Mouse (Mus musculus): ENCODE results near the gene Cyp17a1.

The Cyp17a1 gene

GRCm38 (mm10) chr19:46670691-46671090, 2.3 kb downstream of the Cyp17a1 start:
- peak; percentile 51 to 63 for DNase-seq (ENCODE audit: low spot score in 2 of 2)

- DNase-seq (ENCODE audit: low spot score in 2 of 2): no peak
Measured at GRCm38 (mm10) chr19:46669802-46670201, 3.2 kb downstream of the Cyp17a1 start.

- no peak for DNase-seq (ENCODE audit: low spot score in 2 of 2)
Measured at GRCm38 (mm10) chr19:46668263-46668662, 4.7 kb downstream of the Cyp17a1 start.

DNA sequence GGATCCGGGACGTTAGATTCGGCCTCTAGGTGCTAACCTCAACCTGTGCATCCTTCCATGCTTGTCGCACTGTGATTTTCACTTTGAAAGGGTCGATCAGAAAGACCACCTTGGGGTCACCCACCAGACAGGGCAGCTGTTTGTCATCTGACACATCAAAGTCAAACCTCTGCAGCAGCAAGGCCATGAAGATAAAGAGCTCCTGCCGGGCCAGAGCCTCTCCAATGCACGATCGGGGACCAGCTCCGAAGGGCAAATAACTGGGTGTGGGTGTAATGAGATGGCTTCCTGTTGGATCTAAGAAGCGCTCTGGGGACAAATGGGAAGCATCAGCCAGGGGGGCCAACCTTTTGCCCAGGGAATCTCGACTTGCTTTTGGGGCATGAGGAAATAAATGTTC, 5.7 kb downstream of the Cyp17a1 start:
- no peak for DNase-seq (ENCODE audit: low spot score in 2 of 2)

DNA sequence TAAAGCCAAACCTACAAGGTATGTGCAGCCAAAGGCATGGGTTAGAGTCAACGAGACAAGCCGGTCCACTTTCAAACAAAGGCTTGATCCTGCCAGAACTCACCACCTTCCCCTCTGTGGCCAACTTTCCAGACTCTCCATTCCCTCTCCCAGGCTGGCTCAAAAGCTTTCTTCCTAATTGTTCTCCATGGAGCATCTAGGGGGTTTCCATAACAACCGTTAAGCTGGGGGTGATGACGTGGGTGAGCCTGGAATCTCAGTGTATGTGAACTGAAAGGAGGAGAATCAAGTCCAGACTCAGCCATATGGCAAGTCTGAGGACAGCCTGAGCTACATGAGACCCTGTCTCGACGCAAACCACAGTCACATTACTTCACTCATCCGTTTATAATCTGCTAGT, 7.5 kb downstream of the Cyp17a1 start:
- DNase-seq (ENCODE audit: low spot score in 2 of 2): no peak

- no peak for DNase-seq (ENCODE audit: low spot score in 2 of 2)
Measured at GRCm38 (mm10) chr19:46662784-46663183, 10.2 kb downstream of the Cyp17a1 start.

- no peak for DNase-seq (ENCODE audit: low spot score in 2 of 2)
Measured at GRCm38 (mm10) chr19:46662214-46662613, 10.8 kb downstream of the Cyp17a1 start.

- no peak for DNase-seq (ENCODE audit: low spot score in 2 of 2)
Measured at GRCm38 (mm10) chr19:46661511-46661910, 11.5 kb downstream of the Cyp17a1 start.

GRCm38 (mm10) chr19:46658851-46659250, 14.1 kb downstream of the Cyp17a1 start:
- DNase-seq (ENCODE audit: low spot score in 2 of 2): no peak

DNA sequence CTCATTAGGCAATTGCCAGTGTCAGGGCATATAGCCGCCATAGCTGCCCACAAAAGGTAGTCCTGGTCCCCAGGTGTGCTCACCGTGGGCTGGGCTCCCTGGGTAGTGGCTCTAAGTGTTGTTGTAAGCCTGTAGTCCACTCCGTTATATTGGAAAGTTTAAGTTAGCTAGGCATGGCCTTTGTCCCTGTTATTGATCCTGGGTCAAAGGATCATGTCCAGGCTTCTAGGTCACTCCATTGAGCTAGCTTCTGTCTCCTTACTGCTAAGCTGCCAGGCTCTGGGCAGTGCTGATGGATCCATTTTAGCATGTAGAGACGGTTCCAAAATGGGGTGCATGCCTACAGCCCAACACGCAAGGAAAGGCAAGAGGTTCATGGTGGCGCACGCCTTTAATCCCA, 14.6 kb downstream of the Cyp17a1 start:
- DNase-seq (ENCODE audit: low spot score in 2 of 2): no peak

DNA sequence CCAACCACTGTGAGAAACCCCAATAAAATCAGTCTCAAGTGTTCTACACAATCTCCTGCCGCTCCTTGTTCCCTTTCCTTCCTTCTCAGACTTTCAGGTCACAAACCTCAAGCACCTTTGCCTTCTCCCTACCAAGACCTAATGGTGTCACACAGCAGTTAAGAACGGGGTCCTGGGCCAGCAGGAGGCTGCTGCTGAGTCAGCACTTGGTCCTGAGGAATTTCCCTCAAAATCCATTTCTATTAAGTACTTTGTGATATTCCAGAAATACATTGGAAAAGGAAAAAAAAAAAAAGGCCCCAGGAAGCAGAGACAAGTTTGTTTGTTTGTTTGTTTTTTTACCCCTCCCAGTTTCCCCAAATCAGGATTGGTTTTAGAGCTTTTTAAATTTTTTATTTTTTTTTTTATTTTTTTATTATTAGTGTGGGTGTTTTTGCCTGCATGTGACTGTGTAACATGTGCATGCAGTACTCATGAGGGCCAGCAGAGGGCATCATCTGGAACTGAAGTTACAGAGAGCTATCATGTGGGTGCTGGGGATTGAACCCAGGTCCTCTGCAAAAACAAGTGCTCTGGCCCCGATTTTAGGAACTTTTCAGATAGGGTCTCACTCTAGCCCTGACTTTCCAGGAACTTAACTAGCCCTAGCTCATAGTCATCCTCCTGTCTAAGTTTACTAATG, 15.5 kb downstream of the Cyp17a1 start:
- DNase-seq (ENCODE audit: low spot score in 2 of 2): peak; percentile 29 to 44

DNA sequence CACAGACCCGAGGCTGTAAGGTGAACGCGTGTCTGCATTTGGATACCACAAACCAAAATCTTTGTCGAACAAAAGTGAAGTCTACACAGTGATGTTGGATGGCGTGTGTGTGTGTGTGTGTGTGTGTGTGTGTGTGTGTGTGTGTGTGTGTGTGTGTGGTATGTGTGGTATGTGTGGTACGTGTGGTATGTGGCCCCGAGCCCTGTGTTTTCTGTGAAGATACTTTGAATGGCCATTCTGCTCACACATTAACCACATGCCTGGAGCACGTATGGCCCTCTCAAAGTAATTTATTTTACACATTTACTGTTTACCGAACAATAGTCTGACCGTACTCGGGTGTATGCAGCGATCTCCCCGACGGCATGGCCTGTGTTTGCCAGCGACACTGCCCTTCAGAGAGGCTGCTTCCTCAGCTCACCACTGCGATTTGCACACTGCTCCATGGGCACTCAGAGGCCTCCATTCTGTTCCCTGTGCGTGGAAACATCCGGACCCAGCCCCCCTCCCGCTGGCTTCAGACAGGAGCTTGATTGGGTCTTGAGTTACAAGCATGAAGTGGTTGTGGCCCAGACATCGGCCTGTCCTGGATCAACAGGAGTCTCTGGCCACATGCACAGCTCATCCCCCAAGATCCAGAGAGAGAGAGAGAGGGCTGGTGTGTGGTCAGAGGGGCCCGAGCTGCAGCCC, 16.7 kb downstream of the Cyp17a1 start:
- DNase-seq (ENCODE audit: low spot score in 2 of 2): no peak

DNA sequence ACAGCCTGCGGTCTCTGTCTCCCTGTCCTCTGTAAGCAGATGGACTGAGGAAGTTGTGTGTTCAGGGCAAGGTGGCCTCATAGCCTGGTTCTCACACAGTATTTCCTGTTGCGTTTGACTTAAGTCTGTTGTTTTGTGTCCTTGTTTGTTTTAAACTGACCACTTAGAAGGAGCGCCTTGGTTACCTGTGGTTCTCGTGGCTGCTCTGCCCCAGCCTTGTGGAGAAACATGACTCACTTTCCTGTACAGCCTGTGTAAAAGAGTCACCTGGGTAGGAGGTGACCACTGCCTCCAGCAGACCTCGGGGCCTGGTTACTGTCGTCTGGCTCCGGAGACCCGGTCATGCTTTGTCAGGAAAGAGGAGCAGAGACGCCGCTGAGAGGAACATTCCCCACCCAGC, 17.3 kb downstream of the Cyp17a1 start:
- peak; percentile 59 to 79 for DNase-seq (ENCODE audit: low spot score in 2 of 2)

DNA sequence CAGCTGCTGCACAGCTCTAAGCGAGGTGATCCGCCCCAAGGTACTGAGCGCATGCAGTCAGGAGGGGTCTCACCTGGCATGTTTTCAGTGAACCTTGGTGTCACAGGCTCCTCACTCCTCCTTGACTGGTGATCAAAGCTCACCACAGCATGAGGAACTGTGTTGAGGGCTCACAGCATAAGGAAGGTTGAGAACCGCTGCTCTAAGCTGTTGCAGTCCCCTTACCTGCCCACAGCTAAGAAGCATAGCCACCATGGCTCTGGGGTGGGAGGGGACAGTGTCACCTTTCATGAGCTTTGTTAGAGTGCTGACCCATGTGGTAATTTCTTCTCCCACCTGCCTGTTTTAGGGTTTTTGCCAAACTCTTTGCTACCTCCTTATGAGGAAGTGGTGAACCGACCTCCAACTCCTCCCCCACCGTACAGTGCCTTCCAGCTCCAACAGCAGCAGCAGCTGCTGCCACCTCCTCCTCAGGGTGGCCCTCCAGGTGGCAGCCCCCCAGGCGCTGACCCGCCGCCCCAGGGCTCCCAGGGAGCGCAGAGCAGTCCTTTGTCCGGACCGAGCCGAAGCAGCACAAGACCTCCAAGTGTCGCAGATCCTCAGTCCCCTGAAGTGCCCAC, 19.2 kb downstream of the Cyp17a1 start:
- peak in 1 of 2 experiments; percentile 17 for DNase-seq (ENCODE audit: low spot score in 2 of 2)

DNA sequence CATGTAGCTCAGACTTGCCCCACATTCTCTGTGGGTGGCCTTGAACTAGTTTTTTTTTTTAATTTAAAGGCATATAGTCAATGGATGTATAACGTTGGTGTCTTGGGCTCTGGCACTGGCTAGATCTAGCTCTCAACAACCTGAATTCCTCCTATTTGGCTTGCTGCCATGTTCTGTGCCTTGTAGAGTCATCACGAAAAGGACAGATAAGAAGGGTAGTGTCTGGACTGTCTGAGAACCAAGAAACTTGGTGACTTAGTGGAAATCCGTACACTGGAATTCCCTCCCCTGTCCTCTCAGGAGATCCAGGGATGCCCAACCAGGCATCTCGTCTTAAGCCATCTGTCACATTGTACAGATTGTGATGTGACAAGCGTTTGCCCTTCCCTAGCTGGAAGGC, 19.8 kb downstream of the Cyp17a1 start:
- DNase-seq (ENCODE audit: low spot score in 2 of 2): no peak

DNA sequence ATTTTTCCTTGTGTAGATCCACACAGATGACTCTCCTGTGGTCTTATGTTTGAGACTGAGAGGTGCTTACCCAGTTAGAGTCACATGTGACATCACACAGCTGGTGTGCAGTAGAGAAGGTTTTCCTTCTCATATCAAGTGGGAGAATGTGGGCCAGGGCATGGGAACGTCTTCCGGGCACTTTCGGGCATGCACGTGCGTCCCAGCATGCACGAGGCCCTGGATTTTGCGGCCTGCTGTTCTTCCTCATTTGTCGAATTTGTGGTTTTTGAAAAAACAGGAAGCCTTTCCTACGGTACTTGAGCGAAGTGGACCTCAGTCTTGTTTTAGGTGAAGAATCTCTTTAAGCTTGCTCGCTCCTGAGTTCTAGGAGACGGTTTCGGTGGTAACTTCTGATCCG, 24.4 kb downstream of the Cyp17a1 start:
- DNase-seq (ENCODE audit: low spot score in 2 of 2): no peak

DNA sequence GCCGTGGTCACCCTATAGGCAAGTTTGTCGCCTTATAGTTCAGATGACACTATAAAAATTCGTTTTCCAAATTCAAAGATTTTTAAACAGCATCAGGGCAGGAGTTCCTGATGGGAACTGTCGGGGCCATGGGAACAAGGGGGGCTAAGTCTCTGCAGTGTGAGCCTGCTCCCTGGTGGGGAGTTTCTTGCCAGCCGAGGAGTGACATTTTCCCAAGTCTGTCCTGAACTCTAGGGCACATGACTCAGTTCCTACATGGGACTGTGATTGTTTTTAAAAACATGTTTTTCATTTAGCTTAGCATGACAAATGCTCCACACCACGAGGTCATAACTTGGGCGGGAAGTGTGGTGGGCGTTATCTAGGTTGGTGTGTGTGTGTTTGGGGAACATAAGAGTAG, 25.1 kb downstream of the Cyp17a1 start:
- DNase-seq (ENCODE audit: low spot score in 2 of 2): no peak

- no peak for DNase-seq (ENCODE audit: low spot score in 2 of 2)
Measured at GRCm38 (mm10) chr19:46647254-46647653, 25.7 kb downstream of the Cyp17a1 start.

GRCm38 (mm10) chr19:46646041-46646481, 26.9 kb downstream of the Cyp17a1 start:
- DNase-seq (ENCODE audit: low spot score in 2 of 2): no peak

DNA sequence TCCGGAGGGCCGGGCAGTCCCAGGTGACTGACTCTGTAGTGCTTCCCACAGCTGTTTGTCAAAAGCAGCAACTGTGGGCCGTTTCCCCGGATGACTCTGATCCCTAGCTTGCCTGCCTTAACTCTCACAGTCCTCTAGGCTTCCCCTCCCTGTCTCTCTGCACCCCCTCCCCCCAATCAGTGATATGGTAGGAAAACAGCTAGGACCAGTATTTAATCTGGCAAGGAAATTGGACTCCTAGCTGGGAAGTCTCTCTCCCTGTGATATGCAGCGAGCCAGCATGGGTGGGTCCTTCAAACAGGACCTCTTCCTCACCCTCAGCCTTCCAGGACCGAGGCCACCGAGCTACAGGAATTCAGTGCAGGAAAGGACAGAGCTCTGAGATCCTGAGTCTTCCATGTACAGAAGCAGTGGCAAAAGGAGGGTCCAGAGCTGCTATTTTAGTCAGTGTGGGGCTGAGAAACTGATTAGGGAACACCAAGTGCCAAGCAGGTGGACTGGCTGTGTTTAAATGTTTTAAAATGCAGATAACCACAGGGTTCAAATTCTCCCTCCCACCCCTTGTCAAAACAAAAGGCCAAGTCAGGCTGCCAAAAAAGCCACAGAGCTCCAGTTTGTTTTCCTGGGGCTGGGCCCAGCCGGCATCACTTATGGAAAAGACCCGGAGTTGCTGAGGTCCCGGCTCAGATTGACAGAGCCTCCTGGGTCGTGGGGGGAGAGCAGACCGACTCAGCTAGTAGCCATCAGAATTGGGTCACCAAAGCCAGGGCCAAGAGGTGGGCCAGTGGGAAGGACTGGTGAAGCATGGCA, 28.0 kb downstream of the Cyp17a1 start:
- DNase-seq (ENCODE audit: low spot score in 2 of 2): no peak

DNA sequence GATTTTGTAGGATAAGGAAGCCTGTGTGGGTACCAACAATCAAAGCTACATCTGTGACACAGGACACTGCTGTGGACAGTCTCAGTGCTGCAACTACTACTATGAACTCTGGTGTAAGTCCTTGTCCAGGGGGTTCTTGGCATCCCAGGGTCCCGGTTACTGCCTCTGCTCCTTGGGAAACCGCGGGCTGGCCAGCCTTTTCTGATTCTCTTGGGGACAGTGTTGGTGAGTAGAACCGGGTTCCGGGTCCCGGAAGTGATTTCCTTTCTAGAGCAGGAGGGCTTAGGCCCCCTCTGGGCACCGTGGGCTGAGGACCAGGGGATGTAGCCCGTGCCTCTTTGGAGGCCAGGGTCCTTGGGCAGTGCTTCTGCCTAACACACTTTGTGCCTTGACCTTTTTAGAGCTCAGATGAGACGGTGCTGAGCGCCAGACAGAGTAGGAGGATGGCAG, 28.6 kb downstream of the Cyp17a1 start:
- DNase-seq (ENCODE audit: low spot score in 2 of 2): no peak

DNA sequence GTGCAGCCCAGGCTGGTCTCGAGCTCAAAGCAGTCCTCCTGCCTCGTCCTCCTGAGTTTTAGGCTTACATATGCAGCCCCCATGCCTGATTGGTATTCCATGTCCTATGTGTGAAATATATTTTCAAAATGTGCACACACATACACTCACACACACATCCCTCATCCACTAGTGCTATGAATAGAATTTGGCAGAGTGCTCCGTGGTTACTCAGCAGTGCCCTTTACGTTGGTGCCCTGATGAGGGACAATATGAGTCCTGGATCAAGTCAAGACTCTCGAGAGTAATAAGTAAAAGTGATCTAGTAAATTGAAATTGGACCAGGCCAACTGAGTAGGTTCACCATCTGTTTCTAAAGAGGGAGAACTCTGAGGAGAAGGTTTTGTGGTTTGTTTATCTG, 29.7 kb downstream of the Cyp17a1 start:
- no peak for DNase-seq (ENCODE audit: low spot score in 2 of 2)
